Mouse (Mus musculus) lung, postnatal 10 days (tissue): ENCODE measurements at regions not wholly inside any gene's neighbourhood (a gene's known extent, or its start where the extent isn't known, plus 50 kb on each side); places are given as distances from the start of the nearest gene placed in this dataset.

Experiments used
- DNase-seq: peaks from one replicate; pipeline ENCODE4 v3.0.0; 2021

DNA sequence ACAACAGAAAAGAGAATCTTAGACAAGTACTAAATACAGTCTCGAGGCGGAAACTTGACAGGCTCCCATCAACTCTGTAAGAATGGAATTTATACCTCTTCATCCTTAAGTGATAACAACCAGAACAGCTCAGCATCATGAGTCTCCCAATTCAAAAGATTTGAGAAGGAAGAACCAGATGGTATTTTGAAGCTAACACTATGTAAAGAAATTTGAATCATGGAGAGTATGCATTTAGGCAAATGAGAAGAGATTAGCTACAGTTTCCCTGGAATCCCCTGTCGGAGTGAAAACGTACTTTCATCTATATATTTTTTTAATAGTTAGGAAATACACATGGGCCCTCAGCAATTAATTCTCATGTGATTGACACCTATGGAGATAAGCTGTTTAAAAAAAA is 140.9 kb downstream of the Nrip1 start:
- DNase-seq, result no peak

DNA sequence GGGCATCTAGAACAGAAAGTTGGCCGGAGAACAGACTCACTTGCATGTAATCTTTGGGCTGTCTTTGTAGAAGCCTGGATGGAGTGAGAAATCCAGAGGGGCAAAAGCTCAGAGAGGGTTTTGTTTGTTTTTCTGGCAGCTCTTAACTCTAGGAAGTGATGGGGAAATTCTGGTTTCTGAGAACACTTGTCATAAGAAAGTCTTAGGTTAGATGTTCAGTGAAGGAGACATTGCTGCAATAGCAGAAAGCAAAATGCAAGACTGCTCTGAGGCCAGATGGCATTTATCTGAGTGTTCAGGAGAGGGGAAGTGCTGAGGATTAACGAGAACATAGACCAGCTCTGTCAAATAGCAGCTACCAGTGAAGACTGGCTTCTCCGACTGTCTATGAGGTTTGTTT is 141.5 kb downstream of the Nrip1 start:
- peak; percentile 16 for DNase-seq

DNA sequence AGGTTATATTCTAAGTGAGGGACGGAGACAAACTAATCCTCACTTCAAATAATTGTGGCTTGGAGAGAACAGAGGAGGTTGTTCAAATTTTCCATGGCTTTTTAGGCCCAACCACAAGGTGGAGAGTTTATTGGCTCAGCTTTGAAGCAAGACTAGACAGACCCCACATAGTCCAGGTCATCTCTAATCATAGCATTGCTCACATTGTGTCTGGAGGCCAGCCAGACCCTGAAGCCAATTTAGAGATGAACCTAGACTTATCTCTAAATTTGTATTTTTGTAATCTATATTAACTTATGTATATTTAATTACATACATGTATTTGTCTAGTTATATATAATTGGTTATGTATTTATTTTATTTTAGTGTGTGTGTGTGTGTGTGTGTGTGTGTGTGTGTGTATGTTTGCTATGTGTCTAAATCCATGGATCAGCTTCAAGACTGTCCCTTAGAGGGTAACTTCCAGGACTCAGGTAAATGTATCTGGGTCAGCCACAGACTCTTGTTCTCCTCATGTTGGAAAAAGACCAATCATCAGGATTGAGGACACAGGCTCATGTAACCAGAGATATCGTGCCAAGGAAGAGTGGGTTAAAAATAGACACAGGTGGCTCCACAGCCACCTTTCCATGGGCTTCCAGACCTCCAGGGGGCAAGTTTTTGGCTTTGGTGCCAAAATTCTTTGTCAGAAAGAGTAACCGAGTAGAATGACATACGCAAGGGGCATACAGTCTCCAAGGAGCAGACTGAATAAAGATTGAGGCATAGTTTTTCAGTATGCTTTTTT is 142.9 kb downstream of the Nrip1 start:
- no peak for DNase-seq

DNA sequence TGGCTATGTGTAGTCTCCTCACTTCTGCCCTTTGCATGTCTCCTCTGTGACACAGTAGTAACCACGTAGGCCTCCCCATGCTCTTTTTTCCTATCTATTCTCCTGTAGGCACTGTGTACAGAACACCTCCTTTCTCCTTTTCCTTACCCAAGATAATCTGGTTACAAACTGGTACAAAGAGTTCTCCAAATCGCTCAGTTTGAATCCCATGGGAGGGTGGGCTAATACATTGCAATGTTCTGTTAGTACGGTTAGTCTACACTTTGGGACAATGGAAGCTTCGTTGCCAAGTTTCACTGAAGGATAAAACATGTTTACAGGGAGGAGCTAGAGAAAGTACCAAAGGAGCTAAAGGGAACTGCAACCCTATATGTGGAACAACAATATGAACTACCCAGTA is 145.2 kb downstream of the Nrip1 start:
- DNase-seq, result no peak

DNA sequence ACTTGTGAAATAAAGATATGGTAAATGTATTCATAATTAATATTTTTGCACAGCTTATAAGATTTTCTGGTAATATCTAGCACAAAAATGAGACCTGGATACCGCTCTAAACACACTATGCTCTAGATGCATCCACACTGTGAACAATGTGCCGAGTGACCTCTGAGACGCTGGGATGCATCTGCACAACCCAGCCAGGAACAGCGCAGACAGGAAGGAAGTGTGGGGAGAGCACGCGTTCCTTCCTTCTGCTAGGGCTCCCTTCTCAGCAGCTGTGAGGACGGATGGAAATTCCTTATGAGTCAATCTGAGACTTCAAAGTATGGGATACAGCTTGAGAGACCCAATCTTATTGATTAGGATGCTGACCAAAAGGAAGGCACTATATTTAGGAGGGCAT is 147.2 kb downstream of the Nrip1 start:
- DNase-seq, result no peak

DNA sequence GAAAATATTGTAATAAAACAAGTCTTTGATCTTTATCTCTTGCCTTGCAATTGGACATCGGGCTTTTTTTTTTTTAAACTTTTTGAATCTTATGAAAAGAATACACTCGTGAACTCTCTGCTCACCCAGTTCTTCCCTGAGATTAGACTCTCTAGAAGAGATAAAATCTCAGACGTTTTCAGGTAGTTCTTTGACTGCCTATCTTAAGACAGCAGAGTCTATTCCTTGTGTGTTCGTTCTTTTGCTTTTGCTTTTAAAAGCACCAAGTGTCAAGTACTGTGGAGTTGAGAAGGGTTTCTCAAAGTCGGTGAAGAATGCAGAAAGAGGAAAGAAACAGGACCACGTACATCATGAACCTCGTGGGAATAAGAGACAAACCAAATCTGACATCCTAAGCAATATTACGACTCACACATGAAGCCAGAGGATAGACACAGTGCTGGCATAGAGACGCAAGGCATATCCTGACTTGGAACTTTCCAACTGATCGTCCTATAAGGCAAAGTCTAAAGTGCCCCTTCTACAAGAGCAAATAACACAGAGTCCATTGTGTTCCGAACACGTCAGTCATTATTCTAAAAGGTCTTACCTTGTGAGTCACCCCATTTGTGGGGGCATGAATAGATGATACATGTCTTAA is 147.9 kb downstream of the Nrip1 start:
- no peak for DNase-seq

DNA sequence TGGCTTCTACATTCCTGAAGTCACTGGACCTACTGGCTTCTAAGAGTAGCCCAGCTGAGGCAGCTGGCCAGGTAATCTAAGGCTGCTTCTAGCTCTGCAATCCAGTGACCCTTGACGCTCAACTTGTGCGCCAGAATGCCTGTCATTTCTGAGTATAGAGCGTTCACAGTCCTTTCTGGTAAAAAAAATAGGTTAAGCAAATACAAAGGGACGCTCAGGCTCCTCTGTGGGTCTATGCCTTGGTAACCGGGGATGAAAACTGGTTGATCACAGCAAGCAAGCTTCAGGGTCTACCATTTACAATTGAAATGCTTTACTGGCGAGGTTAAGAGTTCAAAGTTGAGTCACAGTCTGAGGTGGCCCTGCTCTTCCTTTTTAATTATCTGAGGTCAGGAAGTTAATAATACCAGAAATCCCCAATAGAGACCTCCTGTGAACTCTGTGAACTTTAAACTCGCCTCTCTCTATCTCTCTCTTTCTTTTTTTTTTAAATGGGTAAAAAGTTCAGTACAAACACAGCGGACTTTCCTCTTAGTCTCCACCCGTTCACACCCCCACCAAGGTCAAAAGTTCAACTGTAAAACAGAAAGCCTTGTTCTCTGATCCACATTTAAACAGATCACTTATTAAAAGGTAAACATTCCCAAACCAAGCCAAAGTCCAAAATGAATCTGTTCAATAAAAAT is 148.6 kb downstream of the Nrip1 start:
- DNase-seq, result peak; percentile 11

DNA sequence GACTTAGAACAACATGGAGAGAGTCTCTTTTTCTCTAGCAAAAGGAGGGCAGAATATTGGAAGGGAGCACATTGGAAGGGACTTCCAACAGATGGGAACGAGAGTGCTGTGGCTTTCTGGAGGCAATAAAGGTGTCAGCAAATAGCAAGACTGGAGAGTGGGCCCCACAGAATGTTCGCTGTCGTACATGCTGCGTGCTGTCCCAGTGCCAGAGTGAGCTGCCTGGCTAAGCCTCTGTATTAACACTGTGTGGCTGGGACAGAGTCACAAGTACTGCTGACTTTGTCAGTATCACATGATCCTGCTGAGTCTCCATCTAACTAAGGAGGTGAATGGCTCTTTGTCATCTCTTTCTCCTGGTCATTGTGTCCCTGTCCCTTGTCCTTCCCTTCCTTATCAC is 149.9 kb downstream of the Nrip1 start:
- no peak for DNase-seq

DNA sequence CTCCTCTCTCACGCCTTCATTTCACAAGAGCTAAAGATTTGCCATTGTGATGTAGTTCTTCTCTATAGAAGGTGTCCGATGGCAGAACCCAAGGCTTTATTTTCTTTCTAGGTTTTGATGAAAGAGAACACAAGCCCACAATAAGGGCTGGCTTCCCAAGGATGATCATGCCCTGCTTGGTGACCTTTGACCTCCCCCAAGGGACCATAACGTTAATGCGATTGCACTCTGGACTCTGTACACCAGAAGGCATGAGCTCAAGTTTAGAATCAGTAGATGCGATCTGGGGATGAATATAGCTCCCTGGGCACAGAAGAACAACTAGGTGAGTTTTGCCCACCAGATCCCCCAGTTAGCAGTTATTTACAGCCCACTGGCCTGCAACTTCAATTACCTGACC is 150.7 kb downstream of the Nrip1 start:
- no peak for DNase-seq

DNA sequence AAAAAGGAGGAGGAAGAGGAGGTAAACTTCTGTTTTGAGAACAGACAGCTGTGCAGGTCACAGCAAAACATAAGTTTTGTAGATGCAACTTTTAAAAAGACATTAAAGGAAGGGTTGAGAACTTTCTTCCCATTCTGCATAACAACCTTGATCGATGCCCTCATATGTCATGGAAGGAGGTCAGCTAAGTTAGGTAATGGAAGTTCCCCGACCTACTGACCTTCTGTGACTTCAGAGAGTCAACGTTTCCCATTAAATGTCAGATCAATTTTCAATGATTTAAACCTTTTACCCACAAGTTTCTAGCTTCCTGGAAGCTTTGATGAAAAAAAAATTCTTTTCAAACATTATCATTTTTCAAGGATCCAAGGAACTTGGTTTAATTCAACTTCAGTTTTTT is 153.2 kb downstream of the Nrip1 start:
- DNase-seq, result no peak

DNA sequence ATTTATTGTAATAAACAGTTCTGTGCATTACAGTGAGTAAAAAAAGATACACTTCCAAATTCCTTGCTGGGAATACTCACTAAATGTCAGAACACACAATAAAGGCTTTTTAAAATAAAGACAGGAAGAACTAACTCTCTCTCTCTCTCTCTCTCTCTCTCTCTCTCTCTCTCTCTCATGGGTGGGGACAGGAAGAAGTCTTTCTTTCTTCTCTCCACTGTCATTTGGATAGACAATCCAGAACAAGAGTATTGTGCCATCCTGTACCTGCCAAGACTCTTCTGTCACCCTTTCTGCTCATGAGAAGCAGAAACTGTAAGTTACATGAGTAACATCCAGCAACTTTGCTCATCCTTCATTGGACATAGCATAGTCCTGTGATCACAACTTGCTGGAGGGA is 154.4 kb downstream of the Nrip1 start:
- DNase-seq, result no peak

DNA sequence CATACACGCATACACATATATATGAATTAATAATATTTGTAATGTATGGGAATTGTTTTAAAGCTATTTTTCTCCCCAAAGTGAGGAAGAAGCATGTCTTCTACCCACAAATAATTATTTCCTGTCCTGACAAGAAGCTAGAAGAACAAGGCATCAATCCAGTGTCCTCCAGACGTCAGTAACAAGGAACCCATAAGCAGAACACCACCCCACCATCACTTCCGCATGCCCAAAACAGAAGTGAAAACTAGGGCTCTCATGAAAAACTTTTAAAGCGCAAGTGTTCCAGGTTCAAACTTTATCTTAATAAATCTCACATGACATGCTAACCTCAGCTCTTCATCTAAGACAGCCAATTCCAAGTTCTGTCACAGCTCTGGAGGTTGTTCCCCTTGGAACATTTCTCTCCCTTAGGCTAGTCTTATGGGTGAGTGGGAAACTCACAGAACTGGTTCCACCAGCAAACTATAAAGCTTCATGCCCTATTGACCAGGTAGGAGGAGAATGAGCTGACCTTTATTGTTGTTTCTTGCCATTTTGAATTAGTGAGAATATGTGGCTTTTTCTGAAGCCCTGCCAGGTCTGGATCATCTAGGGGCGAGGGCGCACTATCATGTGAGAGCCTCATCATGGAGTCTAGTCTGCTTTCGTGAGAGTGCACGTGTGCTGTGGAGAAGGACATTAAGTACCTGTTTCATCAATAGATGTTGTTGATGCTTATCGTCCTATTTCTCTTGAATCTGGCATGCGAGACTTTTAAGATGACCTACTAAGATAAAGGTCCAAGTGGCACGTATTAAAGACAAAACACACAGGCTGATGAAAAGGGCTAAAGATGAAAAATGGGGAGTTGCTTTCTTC is 155.1 kb downstream of the Nrip1 start:
- DNase-seq, result no peak

DNA sequence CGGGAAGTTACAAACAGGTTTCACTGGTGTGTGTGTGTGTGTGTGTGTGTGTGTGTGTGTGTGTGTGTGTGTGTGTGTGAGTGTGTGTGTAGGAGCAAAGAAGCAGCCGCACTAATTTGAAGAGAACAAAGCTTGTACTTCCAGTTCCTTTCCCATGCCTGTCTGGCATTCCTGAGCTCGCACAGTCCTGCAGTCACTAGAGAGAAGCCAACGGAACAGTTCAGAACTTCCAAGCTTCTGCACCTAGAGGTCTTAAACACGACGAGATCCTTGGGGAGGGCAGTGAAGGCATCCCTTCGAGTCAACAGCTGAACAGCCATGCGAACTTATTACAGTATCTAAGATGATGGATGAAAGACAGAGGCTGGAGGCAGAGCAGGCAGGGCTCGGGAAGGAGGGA is 157.4 kb downstream of the Nrip1 start:
- peak; percentile 11 for DNase-seq

DNA sequence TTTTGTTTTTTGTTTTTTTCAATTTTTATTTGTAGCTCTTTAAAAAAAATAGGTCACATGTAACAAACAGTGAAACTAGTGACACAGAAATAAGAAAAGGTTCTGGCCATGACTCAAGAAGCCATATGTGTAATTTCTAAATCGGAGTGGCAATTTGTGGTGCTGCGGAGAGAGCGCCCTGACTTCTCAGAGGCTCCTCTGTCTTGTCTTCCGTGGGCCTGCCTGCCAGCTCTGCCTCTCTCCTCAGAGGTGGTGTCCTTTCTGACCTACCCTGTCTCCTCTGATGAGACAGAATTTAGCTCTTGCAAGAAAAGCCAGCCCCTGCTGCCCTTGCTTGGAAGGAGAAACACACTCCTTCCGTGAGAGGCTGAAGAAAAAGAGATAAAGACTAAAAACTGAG is 158.1 kb downstream of the Nrip1 start:
- DNase-seq, result no peak

DNA sequence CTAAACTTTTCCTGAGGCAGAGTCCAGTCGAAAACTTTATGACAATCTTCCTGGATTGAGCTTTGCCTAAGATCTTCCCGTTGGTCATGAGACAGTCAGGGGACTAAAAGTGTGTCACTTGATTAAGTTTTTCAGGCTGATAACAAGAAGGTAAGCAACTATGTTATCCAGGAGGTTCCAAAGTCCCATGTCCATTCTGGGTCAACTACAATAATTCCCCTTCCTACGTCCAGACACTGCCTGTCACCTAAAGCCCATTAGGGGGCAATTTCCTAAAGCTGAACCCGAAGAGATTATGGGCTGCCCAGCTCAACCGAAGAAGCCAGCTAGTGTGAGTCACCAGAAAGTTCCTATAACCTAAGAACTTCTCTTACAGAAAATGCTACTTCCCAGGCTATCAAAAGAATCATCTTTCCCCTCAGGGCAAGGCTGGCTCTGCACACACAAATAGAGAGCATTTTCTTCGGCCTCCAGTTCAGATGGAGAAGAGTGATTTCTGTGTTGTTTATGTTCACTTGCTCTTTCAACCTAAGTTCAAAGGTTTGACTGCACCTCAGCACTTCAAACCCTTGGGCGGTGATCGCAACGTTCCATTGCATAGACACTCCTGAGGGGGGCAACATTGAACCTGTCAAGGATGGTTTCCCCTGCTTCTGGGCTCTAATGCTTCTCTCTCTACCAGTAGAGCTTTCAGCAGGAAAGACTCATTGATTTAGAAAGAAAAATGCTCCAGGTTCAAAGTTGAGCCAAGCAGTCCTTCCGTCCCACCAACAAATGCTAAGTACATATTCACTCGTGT is 171.7 kb downstream of the Nrip1 start:
- DNase-seq, result peak; percentile 51

DNA sequence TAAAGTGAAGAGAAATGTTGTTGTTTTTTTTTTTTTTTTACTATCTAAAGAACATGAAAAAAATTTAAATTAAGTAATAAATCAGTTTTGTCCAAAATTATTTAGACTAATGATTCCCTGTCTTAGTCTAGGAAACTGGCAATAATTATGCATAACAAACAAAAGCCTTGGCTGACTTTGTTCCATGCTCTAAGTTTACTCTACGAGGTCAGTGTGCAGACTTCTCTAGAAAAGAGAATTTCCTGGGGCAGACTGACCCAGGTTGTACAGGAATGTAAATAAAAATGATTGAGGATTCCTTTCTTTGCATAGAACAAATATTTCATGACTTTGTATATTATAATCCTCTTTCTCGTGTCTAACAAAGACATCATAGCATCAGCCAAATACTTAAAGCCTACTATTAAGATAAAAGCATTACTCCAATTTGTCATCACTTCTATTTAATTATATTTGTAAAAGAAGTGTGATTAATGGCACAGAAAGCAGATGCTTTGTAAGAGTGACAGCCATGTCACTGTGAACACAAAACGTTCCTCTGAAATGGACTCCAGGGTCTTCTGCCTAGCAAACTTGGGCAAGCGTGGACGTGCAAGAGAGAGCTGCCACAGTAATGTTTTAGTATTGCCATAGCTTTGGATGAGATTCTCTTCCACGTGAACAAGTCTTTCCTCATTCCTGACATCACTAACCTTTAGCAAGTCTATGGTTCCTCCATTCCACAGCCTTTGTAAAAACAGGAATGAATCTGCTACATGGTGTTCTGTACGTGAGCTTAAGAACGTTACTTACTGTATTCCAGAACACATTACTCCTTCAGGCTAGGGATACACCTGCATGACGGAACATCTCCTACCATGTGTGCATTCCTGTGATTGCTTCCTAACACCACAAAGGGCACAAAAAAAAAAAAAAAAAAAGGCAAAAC is 172.6 kb downstream of the Nrip1 start:
- DNase-seq, result no peak

DNA sequence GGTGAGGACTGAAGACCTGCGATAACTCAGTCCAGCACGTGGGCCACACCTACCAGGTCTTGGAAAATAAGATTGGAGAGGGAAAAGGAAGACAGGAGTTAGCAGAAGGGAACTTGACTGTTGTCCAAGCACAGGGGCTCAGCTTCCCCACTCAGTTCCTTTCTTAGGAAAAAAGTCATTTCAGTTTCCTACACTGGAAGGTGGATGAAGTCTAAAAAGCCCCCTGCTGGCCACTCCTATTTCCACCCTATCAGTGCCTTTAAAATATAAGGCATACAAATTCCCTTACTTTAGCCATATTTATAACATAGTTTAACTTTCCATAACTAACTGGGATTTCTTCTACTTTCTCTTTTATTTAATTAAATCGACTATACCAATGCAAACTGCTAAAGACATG is 173.4 kb downstream of the Nrip1 start:
- peak; percentile 58 for DNase-seq

DNA sequence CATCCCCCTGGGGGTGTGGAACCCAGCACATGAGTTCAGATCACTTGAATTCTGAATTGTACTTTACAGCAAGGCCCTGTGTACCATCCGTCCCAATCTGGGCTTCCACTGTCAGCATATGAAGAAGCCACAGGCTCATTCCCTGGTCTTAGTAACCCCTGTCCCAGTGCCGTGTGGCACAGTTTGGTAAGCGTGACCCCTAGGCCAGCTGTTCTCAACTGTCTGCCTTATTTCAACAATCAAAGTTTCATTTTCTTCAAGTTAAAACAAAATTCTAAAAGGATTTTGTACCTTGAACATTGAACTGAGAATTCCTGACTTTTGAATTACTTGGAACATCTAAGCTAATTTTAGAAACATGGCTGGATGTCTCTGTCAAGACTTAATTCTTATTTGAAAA is 174.6 kb downstream of the Nrip1 start:
- no peak for DNase-seq

DNA sequence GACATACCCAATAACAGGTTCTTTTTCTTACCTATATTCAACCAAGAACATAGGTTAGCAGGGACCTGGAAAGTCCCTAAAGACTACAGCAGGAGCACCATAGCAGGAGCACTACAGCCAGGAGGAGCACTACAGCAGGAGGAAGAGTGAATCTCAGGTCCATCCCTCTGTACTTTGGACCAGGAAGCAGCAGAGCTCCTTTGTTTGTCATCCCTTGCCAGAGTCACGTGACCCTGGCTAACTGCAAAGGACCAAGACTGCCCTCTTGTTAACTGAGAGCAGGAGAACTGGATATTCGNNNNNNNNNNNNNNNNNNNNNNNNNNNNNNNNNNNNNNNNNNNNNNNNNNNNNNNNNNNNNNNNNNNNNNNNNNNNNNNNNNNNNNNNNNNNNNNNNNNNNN is 172.2 kb upstream of the Samsn1 start:
- no peak for DNase-seq

DNA sequence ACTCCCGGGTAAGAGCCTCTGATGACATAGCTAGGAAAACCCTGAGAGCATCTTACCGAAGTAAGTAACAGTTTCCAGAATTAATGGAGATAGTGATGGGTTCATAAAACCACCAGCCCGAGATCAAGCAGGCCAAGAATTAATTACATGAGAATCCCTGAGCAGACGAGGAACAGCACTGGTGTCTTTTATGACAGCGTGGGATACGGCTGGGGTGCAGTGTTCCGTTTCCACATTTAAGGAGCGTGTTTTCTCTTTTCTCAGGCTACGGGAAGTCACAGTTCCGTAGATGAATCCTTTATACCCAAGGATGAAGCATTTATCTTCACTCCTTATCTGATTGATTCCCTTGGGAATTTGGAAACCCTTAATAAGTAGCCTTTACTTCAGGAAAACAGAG is 169.1 kb upstream of the Samsn1 start:
- no peak for DNase-seq

DNA sequence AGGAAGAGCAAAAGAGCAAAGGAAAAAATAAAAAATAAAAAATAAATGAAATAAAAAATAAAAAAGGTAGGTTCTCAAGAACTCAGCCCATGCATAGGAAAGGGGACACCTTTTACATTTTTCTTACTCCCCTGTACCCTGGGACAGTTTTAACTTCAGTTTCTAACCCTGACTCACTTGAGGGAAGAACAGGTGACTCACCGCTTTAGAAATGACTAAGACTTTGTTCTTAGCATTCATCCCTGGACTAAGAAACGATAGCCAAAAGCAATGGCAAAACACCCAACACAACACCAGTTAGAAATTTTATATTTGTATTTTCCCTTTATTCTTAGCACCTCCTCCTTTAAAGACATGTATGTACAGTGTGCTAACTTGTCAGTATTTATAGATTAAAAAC is 161.5 kb upstream of the Samsn1 start:
- DNase-seq, result no peak
